Mouse (Mus musculus) retina, embryonic 14.5 days (tissue): ENCODE measurements at regions not wholly inside any gene's neighbourhood (a gene's known extent, or its start where the extent isn't known, plus 50 kb on each side); places are given as distances from the start of the nearest gene placed in this dataset.

Experiments used
- DNase-seq: peaks from one replicate; pipeline ENCODE4 v3.0.0-alpha.2; 2015; ENCODE audit warnings: low spot score

- no peak for DNase-seq
Observed at GRCm38 (mm10) chr15:87480758-87481157, 63.3 kb upstream of the Fam19a5 start.
